Mouse (Mus musculus) adipocyte (in vitro differentiated cells): ENCODE data around the gene Olfr1133.
"Not testable (repeated sequence)": the region's sequence is repeated elsewhere in the genome, so short reads cannot be mapped to it uniquely, and the experiment has no call there.

Experiments used
- DNase-seq: peaks from one replicate; pipeline ENCODE4 v3.0.0-alpha.2; 2016; ENCODE audit warnings: low spot score

The Olfr1133 gene

GRCm38 (mm10) chr2:87647274-87647673 is at the start of gene Olfr1133:
TSS of gene Olfr1133 (minus strand) at chr2:87647374.
- no peak for DNase-seq

GRCm38 (mm10) chr2:87693847-87694246 is 46.7 kb upstream of the Olfr1133 start, which contains the start of gene Olfr1136:
TSS of gene Olfr1136 (minus strand) at chr2:87693947.
- DNase-seq, result no peak

GRCm38 (mm10) chr2:87673564-87673963 is 26.4 kb upstream of the Olfr1133 start, which contains the start of gene Olfr1135:
TSS of gene Olfr1135 (minus strand) at chr2:87673664.
- DNase-seq, result no peak

- DNase-seq, result no peak
Observed at GRCm38 (mm10) chr2:87658360-87658759, 11.2 kb upstream of the Olfr1133 start, which contains the start of gene Olfr1134. TSS of gene Olfr1134 (minus strand) at chr2:87658460.

- no peak for DNase-seq
Observed at GRCm38 (mm10) chr2:87642441-87642840, 4.7 kb downstream of the Olfr1133 start.

GRCm38 (mm10) chr2:87637435-87637834 is 9.7 kb downstream of the Olfr1133 start, which contains the start of gene Olfr1132:
TSS of gene Olfr1132 (minus strand) at chr2:87637535.
- no peak for DNase-seq

- DNase-seq, result no peak
Observed at GRCm38 (mm10) chr2:87626804-87627203, 20.4 kb downstream of the Olfr1133 start, which contains the start of gene Olfr1131. TSS of gene Olfr1131 (plus strand) at chr2:87627104.

- DNase-seq, result not testable (repeated sequence)
Observed at GRCm38 (mm10) chr2:87605912-87606311, 41.3 kb downstream of the Olfr1133 start, which contains the start of gene Olfr1130. TSS of gene Olfr1130 (plus strand) at chr2:87606212.
